Mouse (Mus musculus) erythroblast, embryonic 14.5 days (primary cell): ENCODE measurements around the gene Sorbs1.

ENCODE experiments used
- GATA1 ChIP-seq: IDR thresholded peaks from 2 replicates; pipeline ENCODE4 v1.6.1; 2012; ENCODE audit warnings: low read length, inconsistent platforms, mixed read lengths
- TAL1 ChIP-seq: IDR thresholded peaks from 3 replicates; pipeline ENCODE4 v1.6.1; 2012; ENCODE audit warnings: low read length, inconsistent platforms, mixed read lengths

GRCm38 (mm10) chr19:40407186-40407585 lies 106.4 kb downstream of the Sorbs1 start:
- TF ChIP-seq TAL1 = no peak
- no peak for TF ChIP-seq GATA1
